Mouse (Mus musculus) hindbrain, embryonic 15.5 days (tissue): ENCODE results near the gene Rhobtb1. TPM values are rescaled to one million over a fixed set of nuclear protein-coding genes. Genes with fewer than 3 reads are reported as not detected.

Experiments used
- ATAC-seq: fragments of 200-750 bp; cut with Nextera tagmentation; 2 replicates; pipeline ENCODE4 v1.8.0; 2017; ENCODE audit warnings: low read depth, moderate number of reproducible peaks, moderate TSS enrichment; ENCODE audit not compliant: low FRiP score
- H3K27ac ChIP-seq: fragments of 300-500 bp; sonication (generic); replicated peaks from 2 replicates; pipeline ENCODE4 v1.5.1; 2015; ENCODE audit warnings: mild to moderate bottlenecking, inconsistent platforms
- H3K27me3 ChIP-seq: fragments of 300-500 bp; sonication (generic); 2 replicates; pipeline ENCODE4 v1.6.1; 2015; ENCODE audit warnings: control low read depth, inconsistent platforms
- H3K36me3 ChIP-seq: fragments of 300-500 bp; sonication (generic); 2 replicates; pipeline ENCODE4 v1.6.1; 2015; ENCODE audit warnings: control low read depth, inconsistent platforms
- H3K4me1 ChIP-seq: fragments of 300-500 bp; sonication (generic); replicated peaks from 2 replicates; pipeline ENCODE4 v1.6.1; 2015; ENCODE audit warnings: control low read depth, inconsistent platforms
- H3K4me2 ChIP-seq: fragments of 300-500 bp; sonication (generic); 2 replicates; pipeline ENCODE4 v1.6.1; 2015; ENCODE audit warnings: moderate library complexity, mild to moderate bottlenecking, inconsistent platforms
- H3K4me3 ChIP-seq: fragments of 300-500 bp; sonication (generic); 2 replicates; pipeline ENCODE4 v1.5.1; 2015; ENCODE audit warnings: mild to moderate bottlenecking, inconsistent platforms
- H3K9ac ChIP-seq: fragments of 300-500 bp; sonication (generic); 2 replicates; pipeline ENCODE4 v1.6.1; 2015; ENCODE audit warnings: inconsistent platforms
- H3K9me3 ChIP-seq: fragments of 300-500 bp; sonication (generic); 2 replicates; pipeline ENCODE4 v1.6.1; 2016; ENCODE audit warnings: control low read depth, inconsistent platforms
- WGBS: fragments of 180-500 bp; shearing (Covaris S2); methylation state at CpG from one replicate; pipeline ENCODE4 v1.1.7; 2015; 5-methylcytosine and 5-hydroxymethylcytosine counted together
- polyA plus RNA-seq: library from polyadenylated mRNA; unstranded; fragments of >200 nt; fragmentation: Nextera tagmentation; extraction: Ambion mirVana; gene quantifications from 2 replicates; pipeline ENCODE4 v1.2.1, GENCODE M21; 2015

The Rhobtb1 gene
- polyA plus RNA-seq, 1 experiment from 2014 or later = 18.8 TPM

- ATAC-seq = peak; percentile 27; the same call in 1 of the 2 replicates
These were observed 87.1 kb downstream of the Rhobtb1 start for GRCm38 (mm10) chr10:69238311-69238710.

GRCm38 (mm10) chr10:69240530-69240929 is 89.3 kb downstream of the Rhobtb1 start:
- H3K27ac ChIP-seq = no peak overlapping the region
- 94% methylated on average over 2 of the region's 2 CpGs for WGBS

More at GRCm38 (mm10) chr10:69238311-69238710, 87.1 kb downstream of the Rhobtb1 start:
- H3K4me3 ChIP-seq = no peak overlapping the region
- H3K4me1 ChIP-seq = no peaks in the 10 kb centered on the region
- no peak overlapping the region for H3K4me2 ChIP-seq
- no peaks in the 10 kb centered on the region for H3K36me3 ChIP-seq
- H3K27me3 ChIP-seq = no peaks in the 10 kb centered on the region
- 49% methylated on average over 6 of the region's 6 CpGs for WGBS
- H3K9ac ChIP-seq = no peak overlapping the region
- no peak overlapping the region for H3K27ac ChIP-seq
- no peaks in the 10 kb centered on the region for H3K9me3 ChIP-seq

GRCm38 (mm10) chr10:69245151-69245550 is 93.9 kb downstream of the Rhobtb1 start:
- 84% methylated on average over 4 of the region's 4 CpGs for WGBS
- no peaks in the 10 kb centered on the region for H3K36me3 ChIP-seq
- H3K27me3 ChIP-seq = no peaks in the 10 kb centered on the region
- no peak for ATAC-seq
- no peak overlapping the region for H3K4me2 ChIP-seq
- H3K27ac ChIP-seq = no peak overlapping the region
- H3K9ac ChIP-seq = no peak overlapping the region
- no peaks in the 10 kb centered on the region for H3K4me1 ChIP-seq
- H3K4me3 ChIP-seq = no peak overlapping the region
- H3K9me3 ChIP-seq = no peaks in the 10 kb centered on the region

More at GRCm38 (mm10) chr10:69240530-69240929, 89.3 kb downstream of the Rhobtb1 start:
- H3K9ac ChIP-seq = no peak overlapping the region
- H3K9me3 ChIP-seq = no peaks in the 10 kb centered on the region
- H3K36me3 ChIP-seq = no peaks in the 10 kb centered on the region
- no peak for ATAC-seq
- H3K4me3 ChIP-seq = no peak overlapping the region
- no peak overlapping the region for H3K4me2 ChIP-seq
- H3K4me1 ChIP-seq = no peaks in the 10 kb centered on the region
- H3K27me3 ChIP-seq = no peaks in the 10 kb centered on the region

- no peaks in the 10 kb centered on the region for H3K27me3 ChIP-seq
- ATAC-seq = no peak
- WGBS = 81% methylated on average over 10 of the region's 10 CpGs
- H3K4me3 ChIP-seq = no peak overlapping the region
- H3K27ac ChIP-seq = no peak overlapping the region
- no peak overlapping the region for H3K4me2 ChIP-seq
- no peak overlapping the region for H3K9ac ChIP-seq
- no peaks in the 10 kb centered on the region for H3K36me3 ChIP-seq
- H3K9me3 ChIP-seq = no peaks in the 10 kb centered on the region
- no peaks in the 10 kb centered on the region for H3K4me1 ChIP-seq
These were observed 94.9 kb downstream of the Rhobtb1 start for GRCm38 (mm10) chr10:69245906-69246668.

GRCm38 (mm10) chr10:69246762-69247161 is 95.5 kb downstream of the Rhobtb1 start:
- ATAC-seq = no peak
- H3K9me3 ChIP-seq = no peaks in the 10 kb centered on the region
- H3K27ac ChIP-seq = no peak overlapping the region
- H3K36me3 ChIP-seq = no peaks in the 10 kb centered on the region
- H3K27me3 ChIP-seq = no peaks in the 10 kb centered on the region
- WGBS = 94% methylated on average over 3 of the region's 3 CpGs
- H3K4me3 ChIP-seq = no peak overlapping the region
- no peaks in the 10 kb centered on the region for H3K4me1 ChIP-seq
- H3K4me2 ChIP-seq = no peak overlapping the region
- H3K9ac ChIP-seq = no peak overlapping the region

- no peaks in the 10 kb centered on the region for H3K36me3 ChIP-seq
- WGBS = 96% methylated on average over 7 of the region's 7 CpGs
- no peak for ATAC-seq
These were observed 96.2 kb downstream of the Rhobtb1 start for GRCm38 (mm10) chr10:69247311-69248033.

GRCm38 (mm10) chr10:69248261-69249160 is 97.3 kb downstream of the Rhobtb1 start:
- no peaks in the 10 kb centered on the region for H3K36me3 ChIP-seq
- no peak overlapping the region for H3K4me3 ChIP-seq
- WGBS = 91% methylated on average over 29 of the region's 29 CpGs
- no peak overlapping the region for H3K27ac ChIP-seq
- no peak for ATAC-seq
- no peak overlapping the region for H3K9ac ChIP-seq
- no peaks in the 10 kb centered on the region for H3K27me3 ChIP-seq
- H3K4me1 ChIP-seq = peaks cover 5% of the 10 kb centered on the region
- no peak overlapping the region for H3K4me2 ChIP-seq
- no peaks in the 10 kb centered on the region for H3K9me3 ChIP-seq

More at GRCm38 (mm10) chr10:69247311-69248033, 96.2 kb downstream of the Rhobtb1 start:
- Histone ChIP-seq H3K4me1 (no peaks in the 10 kb centered on the region), H3K9me3 (no peaks in the 10 kb centered on the region), H3K27ac (no peak overlapping the region), H3K4me3 (no peak overlapping the region), H3K4me2 (no peak overlapping the region), H3K27me3 (no peaks in the 10 kb centered on the region), H3K9ac (no peak overlapping the region)

- 91% methylated on average over 6 of the region's 6 CpGs for WGBS
- Histone ChIP-seq H3K4me3 (no peak overlapping the region), H3K27me3 (no peaks in the 10 kb centered on the region), H3K9ac (no peak overlapping the region), H3K4me2 (no peak overlapping the region), H3K4me1 (peaks cover 17% of the 10 kb centered on the region), H3K36me3 (no peaks in the 10 kb centered on the region), H3K9me3 (no peaks in the 10 kb centered on the region), H3K27ac (no peak overlapping the region)
- no peak for ATAC-seq
These were observed 100.0 kb downstream of the Rhobtb1 start for GRCm38 (mm10) chr10:69251254-69251653.

GRCm38 (mm10) chr10:69252112-69253074 is 101.2 kb downstream of the Rhobtb1 start:
- H3K4me1 ChIP-seq = peaks cover 17% of the 10 kb centered on the region
- WGBS = 93% methylated on average over 17 of the region's 17 CpGs
- no peak for ATAC-seq
- H3K27ac ChIP-seq = no peak overlapping the region
- no peak overlapping the region for H3K4me2 ChIP-seq
- no peaks in the 10 kb centered on the region for H3K27me3 ChIP-seq
- H3K9ac ChIP-seq = no peak overlapping the region
- no peak overlapping the region for H3K4me3 ChIP-seq
- H3K9me3 ChIP-seq = no peaks in the 10 kb centered on the region
- H3K36me3 ChIP-seq = no peaks in the 10 kb centered on the region

- ATAC-seq = no peak
- whole genome bisulfite sequencing = 43% methylated on average over 5 of the region's 5 CpGs
- Histone ChIP-seq H3K4me3 (no peak overlapping the region), H3K9me3 (no peaks in the 10 kb centered on the region), H3K27me3 (no peaks in the 10 kb centered on the region), H3K27ac (peak overlapping the region; percentile 27; the same call in 1 of the 2 replicates), H3K36me3 (no peaks in the 10 kb centered on the region), H3K9ac (no peak overlapping the region), H3K4me2 (no peak overlapping the region), H3K4me1 (peaks cover 17% of the 10 kb centered on the region)
These were observed 101.9 kb downstream of the Rhobtb1 start for GRCm38 (mm10) chr10:69253075-69253685.
